Mouse (Mus musculus) kidney, adult 10 weeks (tissue): ENCODE measurements around the gene Wfdc11. TPM values are rescaled to one million over a fixed set of nuclear protein-coding genes. Genes with fewer than 3 reads are reported as not detected.

Experiments
- polyA plus RNA-seq: library from polyadenylated mRNA; stranded (reverse); fragments of 350-450 nt; fragmentation: Illumina TruSeq; extraction: RNeasy Lipid Tissue Mini Kit (QIAGEN cat#74804); gene quantifications from one replicate; pipeline ENCODE4 v1.2.3, GENCODE M21; 2014; ENCODE audit warnings: low read depth, low replicate concordance

Gene Wfdc11
- polyA plus RNA-seq, result not detected

GRCm38 (mm10) chr2:164673987-164674386, at the start of gene Wfdc11:
TSS of gene Wfdc11 (minus strand) at chr2:164674087.

GRCm38 (mm10) chr2:164715005-164715404, 41.1 kb upstream of the Wfdc11 start, which contains the start of gene Spint5:
TSS of gene Spint5 (plus strand) at chr2:164715305.

GRCm38 (mm10) chr2:164698201-164698600, 24.3 kb upstream of the Wfdc11 start, which contains the start of gene Spint4:
TSS of gene Spint4 (plus strand) at chr2:164698501.

DNA sequence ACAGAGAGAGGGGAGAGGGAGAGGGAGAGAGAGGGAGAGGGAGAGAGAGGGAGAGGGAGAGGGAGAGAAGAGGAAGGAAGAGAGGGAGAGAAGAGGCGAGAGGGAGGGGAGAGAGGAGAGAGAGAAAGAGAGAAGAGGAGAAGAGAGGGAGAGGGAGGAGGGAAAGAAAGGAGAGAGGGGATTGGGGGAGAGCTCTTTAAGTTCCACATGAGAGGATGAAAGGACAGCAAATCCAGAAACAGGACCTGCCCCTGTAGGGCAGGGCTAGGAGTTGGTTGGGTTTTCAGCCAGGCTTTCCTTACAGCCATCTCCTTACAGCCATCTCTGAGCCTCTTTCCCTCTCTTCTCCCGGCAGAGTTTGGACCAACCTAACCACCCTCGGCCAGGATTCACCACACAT, 10.9 kb upstream of the Wfdc11 start, which contains the start of gene Wfdc13:
TSS of gene Wfdc13 (plus strand) at position 301 of the 400 bp plus-strand sequence.

DNA sequence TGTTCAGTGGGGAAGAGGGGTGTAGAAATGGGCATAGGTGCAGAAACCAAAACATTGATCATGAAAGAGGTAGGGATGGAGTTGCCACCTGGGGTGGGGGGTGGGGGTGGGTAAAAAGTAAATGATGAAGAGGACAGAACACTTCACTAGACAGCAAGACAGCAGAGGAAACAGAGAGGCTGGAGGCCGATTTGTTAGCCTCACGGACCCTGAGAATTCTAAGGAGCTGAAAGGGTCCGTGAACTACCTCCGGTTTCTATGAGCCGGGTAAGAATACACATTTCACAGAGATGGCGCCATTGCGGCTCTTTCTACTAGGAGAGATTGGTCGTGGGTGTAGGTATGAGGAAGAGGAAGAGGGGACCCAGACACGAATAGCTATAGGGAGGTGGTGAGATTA, 17.4 kb downstream of the Wfdc11 start, which contains the start of gene Wfdc9:
TSS of gene Wfdc9 (minus strand) at position 101 of the 400 bp plus-strand sequence.

GRCm38 (mm10) chr2:164655858-164656257, 18.0 kb downstream of the Wfdc11 start, which contains the start of gene Wfdc10:
TSS of gene Wfdc10 (plus strand) at chr2:164656046.

GRCm38 (mm10) chr2:164638696-164639095, 35.2 kb downstream of the Wfdc11 start, which contains the start of gene Wfdc16:
TSS of gene Wfdc16 (minus strand) at chr2:164638796.

DNA sequence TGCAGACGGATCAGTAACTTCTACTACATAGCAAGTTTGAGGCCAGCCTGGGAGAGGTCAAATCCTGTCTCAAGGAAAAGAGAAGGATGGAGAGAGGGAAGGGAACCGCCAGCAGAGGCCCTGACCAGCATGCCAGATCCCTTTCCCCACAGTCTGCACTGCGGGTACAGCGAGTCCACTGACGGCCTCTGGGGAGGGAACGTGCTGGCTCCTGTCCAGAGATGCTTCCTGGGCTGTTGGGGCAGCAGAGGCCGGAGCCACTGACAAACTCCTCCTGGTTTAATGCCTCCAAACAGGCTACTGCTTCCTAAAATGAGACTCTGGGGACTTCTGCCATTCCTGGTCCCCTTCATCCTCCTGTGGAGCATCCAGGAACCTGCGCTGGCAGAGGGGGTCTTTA, 60.4 kb downstream of the Wfdc11 start, which contains the start of the genes Wfdc6b and Wfdc8:
TSS of gene Wfdc6b (plus strand) at position 52 of the 400 bp plus-strand sequence.
TSS of gene Wfdc8 (minus strand) at position 156 of the 400 bp plus-strand sequence.

Other genes with a start within 250 kb of the Wfdc11 start
- 266 TPM for gene Sdc4, start 230.2 kb downstream of the Wfdc11 start, polyA plus RNA-seq
- gene Sys1, start 217.1 kb downstream of the Wfdc11 start, polyA plus RNA-seq, result 10.3 TPM
- not detected for gene Gm20458, start 213.1 kb downstream of the Wfdc11 start, polyA plus RNA-seq
- not detected for gene Trp53tg5, start 200.4 kb downstream of the Wfdc11 start, polyA plus RNA-seq
- gene Dbndd2, start 188.0 kb downstream of the Wfdc11 start, polyA plus RNA-seq, result 3.8 TPM
- gene Pigt, start 176.6 kb downstream of the Wfdc11 start, polyA plus RNA-seq, result 5.5 TPM
- gene Wfdc2, start 111.7 kb downstream of the Wfdc11 start, polyA plus RNA-seq, result 19.6 TPM
- not detected for gene Spint3, start 100.6 kb downstream of the Wfdc11 start, polyA plus RNA-seq
- not detected for gene Wfdc6a, start 88.6 kb downstream of the Wfdc11 start, polyA plus RNA-seq
- not detected for gene Eppin, start 80.5 kb downstream of the Wfdc11 start, polyA plus RNA-seq
- not detected for gene Wfdc6b, start 60.6 kb downstream of the Wfdc11 start, polyA plus RNA-seq
- gene Wfdc8, start 60.5 kb downstream of the Wfdc11 start, polyA plus RNA-seq, result not detected
- gene Wfdc16, start 35.3 kb downstream of the Wfdc11 start, polyA plus RNA-seq, result 37.6 TPM
- gene Wfdc10, start 18.0 kb downstream of the Wfdc11 start, polyA plus RNA-seq, result not detected
- not detected for gene Wfdc9, start 17.5 kb downstream of the Wfdc11 start, polyA plus RNA-seq
- not detected for gene Wfdc13, start 11.0 kb upstream of the Wfdc11 start, polyA plus RNA-seq
- not detected for gene Spint4, start 24.4 kb upstream of the Wfdc11 start, polyA plus RNA-seq
- gene Spint5, start 41.2 kb upstream of the Wfdc11 start, polyA plus RNA-seq, result not detected
- 1.2 TPM for gene Wfdc3, start 71.8 kb upstream of the Wfdc11 start, polyA plus RNA-seq
- 2.1 TPM for gene Dnttip1, start 71.9 kb upstream of the Wfdc11 start, polyA plus RNA-seq
- gene Ube2c, start 95.8 kb upstream of the Wfdc11 start, polyA plus RNA-seq, result 1.3 TPM
- gene Tnnc2, start 105.9 kb upstream of the Wfdc11 start, polyA plus RNA-seq, result not detected
- gene Snx21, start 111.7 kb upstream of the Wfdc11 start, polyA plus RNA-seq, result 1.1 TPM
- 1.7 TPM for gene Acot8, start 130.8 kb upstream of the Wfdc11 start, polyA plus RNA-seq
- gene Zswim3, start 131.0 kb upstream of the Wfdc11 start, polyA plus RNA-seq, result 1.5 TPM
- gene Zswim1, start 148.6 kb upstream of the Wfdc11 start, polyA plus RNA-seq, result 3.4 TPM
- gene Spata25, start 154.4 kb upstream of the Wfdc11 start, polyA plus RNA-seq, result not detected
- 52.2 TPM for gene Ctsa, start 158.8 kb upstream of the Wfdc11 start, polyA plus RNA-seq
- not detected for gene Neurl2, start 159.4 kb upstream of the Wfdc11 start, polyA plus RNA-seq
- 0.44 TPM for gene Pltp, start 183.6 kb upstream of the Wfdc11 start, polyA plus RNA-seq
- 4.1 TPM for gene Pcif1, start 205.2 kb upstream of the Wfdc11 start, polyA plus RNA-seq
- gene Zfp335, start 237.7 kb upstream of the Wfdc11 start, polyA plus RNA-seq, result 0.16 TPM